Mouse (Mus musculus): Measurements from ENCODE around the gene Ank3. TPM values are rescaled to one million over a fixed set of nuclear protein-coding genes. Genes with fewer than 3 reads are reported as not detected.

Ank3 gene
- polyA plus RNA-seq, 1 experiment from 2014 or later: 21.9 TPM

DNA sequence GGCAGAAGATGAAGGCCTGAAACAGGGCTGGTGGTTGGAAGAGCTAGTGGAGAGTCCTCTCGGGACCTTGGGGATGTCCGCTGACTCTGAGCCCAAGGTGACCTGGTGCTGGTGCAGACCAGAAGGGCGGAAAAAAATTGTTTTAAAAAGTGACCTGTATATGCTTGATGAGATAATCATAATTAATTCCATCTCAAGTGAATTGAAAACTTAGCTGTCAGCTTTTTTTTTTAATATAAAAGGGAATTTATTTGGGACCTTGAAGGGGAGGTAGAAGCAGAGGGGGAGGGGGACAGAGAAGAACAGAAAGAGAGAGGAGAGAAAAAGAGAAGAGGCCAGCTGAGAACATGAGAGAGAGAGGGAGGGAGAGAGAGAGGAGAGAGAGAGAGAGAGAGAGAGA lies 229.2 kb downstream of the Ank3 start:
- no peak overlapping the region for H3K4me3 ChIP-seq (replicated peaks)

GRCm38 (mm10) chr10:69628743-69629142 lies 230.2 kb downstream of the Ank3 start:
- Histone ChIP-seq H3K4me1 (replicated peaks) (no peaks in the 10 kb centered on the region), H3K9me3 (no peaks in the 10 kb centered on the region), H3K27me3 (replicated peaks) (no peaks in the 10 kb centered on the region), H3K4me2 (replicated peaks) (no peak overlapping the region), H3K4me3 (replicated peaks) (no peak overlapping the region), H3K9ac (no peak overlapping the region), H3K27ac (no peak overlapping the region), H3K36me3 (no peaks in the 10 kb centered on the region)
- no peak for ATAC-seq
- 54% methylated on average over 6 of the region's 6 CpGs for WGBS

More for the DNA sequence above, 229.2 kb downstream of the Ank3 start:
- Histone ChIP-seq H3K4me1 (replicated peaks) (no peaks in the 10 kb centered on the region), H3K9me3 (no peaks in the 10 kb centered on the region), H3K36me3 (no peaks in the 10 kb centered on the region), H3K4me2 (replicated peaks) (no peak overlapping the region), H3K27me3 (replicated peaks) (no peaks in the 10 kb centered on the region), H3K27ac (no peak overlapping the region), H3K9ac (no peak overlapping the region)
- WGBS: 83% methylated on average over 3 of the region's 3 CpGs
- ATAC-seq: no peak

DNA sequence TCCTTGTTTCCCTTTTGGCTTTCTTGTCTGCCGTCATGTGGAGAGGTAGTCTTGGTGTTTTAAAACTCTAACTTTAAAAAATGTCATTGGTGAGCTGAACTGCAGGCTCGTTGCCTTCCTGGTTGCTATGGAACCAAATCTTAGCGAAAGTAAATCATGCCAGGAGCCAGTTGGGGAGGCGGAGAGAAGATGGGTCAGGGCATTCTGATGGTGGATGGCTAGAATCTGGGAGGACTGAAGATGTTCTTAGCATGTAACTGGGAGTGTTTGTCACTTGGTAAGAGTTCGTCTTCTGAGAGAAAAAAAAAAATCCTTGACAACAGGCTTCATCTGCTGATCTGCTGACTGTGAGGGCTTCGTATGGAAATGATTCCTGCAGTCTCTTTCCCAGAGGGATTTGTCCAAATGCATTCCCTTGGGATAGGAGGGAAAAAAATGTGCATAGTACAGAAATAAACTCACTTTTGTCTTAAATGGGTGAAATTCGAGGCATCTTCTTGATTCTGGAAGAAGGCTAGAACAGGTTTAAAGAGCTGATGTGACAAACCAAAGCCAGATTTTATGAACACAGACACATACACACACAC lies 232.3 kb downstream of the Ank3 start:
- 45% methylated on average over 7 of the region's 7 CpGs for WGBS
- Histone ChIP-seq H3K9me3 (no peaks in the 10 kb centered on the region), H3K4me1 (replicated peaks) (no peaks in the 10 kb centered on the region), H3K4me3 (replicated peaks) (no peak overlapping the region), H3K27me3 (replicated peaks) (no peaks in the 10 kb centered on the region), H3K9ac (no peak overlapping the region), H3K36me3 (no peaks in the 10 kb centered on the region), H3K4me2 (replicated peaks) (no peak overlapping the region), H3K27ac (no peak overlapping the region)
- ATAC-seq: no peak

GRCm38 (mm10) chr10:69632885-69633284 lies 234.3 kb downstream of the Ank3 start:
- Histone ChIP-seq H3K27ac (no peak overlapping the region), H3K4me3 (replicated peaks) (no peak overlapping the region), H3K36me3 (no peaks in the 10 kb centered on the region), H3K27me3 (replicated peaks) (no peaks in the 10 kb centered on the region), H3K9me3 (no peaks in the 10 kb centered on the region), H3K4me1 (replicated peaks) (no peaks in the 10 kb centered on the region), H3K9ac (no peak overlapping the region), H3K4me2 (replicated peaks) (no peak overlapping the region)
- 83% methylated on average over 8 of the region's 8 CpGs for WGBS
- ATAC-seq: no peak

GRCm38 (mm10) chr10:69634891-69635290 lies 236.3 kb downstream of the Ank3 start:
- no peak overlapping the region for H3K4me3 ChIP-seq (replicated peaks)
- no peaks in the 10 kb centered on the region for H3K9me3 ChIP-seq
- 86% methylated on average over 5 of the region's 5 CpGs for WGBS
- H3K27me3 ChIP-seq (replicated peaks): no peaks in the 10 kb centered on the region
- H3K4me1 ChIP-seq (replicated peaks): no peaks in the 10 kb centered on the region
- no peaks in the 10 kb centered on the region for H3K36me3 ChIP-seq
- H3K4me2 ChIP-seq (replicated peaks): no peak overlapping the region
- no peak for ATAC-seq
- no peak overlapping the region for H3K27ac ChIP-seq
- no peak overlapping the region for H3K9ac ChIP-seq

DNA sequence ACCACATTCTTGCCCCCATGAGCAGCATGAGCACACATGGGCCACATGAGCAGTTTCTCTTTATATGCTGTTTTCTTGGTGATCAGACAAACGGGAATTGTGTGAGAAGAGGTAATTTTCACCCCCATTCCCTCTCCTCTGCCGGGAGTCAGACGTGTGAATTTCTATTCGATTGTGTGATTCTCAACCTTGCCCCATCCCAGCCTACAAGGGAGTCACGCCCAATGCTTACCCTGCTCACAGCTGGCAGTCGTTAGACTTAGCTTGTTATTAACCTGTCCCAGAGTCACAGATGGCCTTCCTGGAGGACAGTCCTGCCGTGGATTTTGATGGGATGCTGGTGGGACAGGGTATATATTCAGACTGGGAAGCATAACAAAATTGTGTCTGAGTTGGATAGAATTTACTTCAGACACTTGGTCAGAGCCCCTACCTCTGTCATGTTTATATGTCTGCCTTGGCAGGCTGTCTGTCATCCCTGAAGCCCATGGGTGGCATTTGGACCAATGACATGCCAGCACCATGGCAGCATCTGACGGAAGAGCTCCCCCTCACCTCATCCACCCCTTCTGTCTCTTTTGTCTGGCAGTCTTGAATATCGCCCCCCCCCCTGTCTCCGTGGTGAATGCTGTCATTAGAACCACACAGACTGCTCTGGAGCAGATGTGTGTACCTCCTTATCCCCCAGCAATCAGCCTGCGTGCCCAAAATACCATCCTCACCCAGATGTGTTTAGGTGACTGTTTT lies 237.5 kb downstream of the Ank3 start:
- no peaks in the 10 kb centered on the region for H3K4me1 ChIP-seq (replicated peaks)
- 49% methylated on average over 11 of the region's 11 CpGs for WGBS

DNA sequence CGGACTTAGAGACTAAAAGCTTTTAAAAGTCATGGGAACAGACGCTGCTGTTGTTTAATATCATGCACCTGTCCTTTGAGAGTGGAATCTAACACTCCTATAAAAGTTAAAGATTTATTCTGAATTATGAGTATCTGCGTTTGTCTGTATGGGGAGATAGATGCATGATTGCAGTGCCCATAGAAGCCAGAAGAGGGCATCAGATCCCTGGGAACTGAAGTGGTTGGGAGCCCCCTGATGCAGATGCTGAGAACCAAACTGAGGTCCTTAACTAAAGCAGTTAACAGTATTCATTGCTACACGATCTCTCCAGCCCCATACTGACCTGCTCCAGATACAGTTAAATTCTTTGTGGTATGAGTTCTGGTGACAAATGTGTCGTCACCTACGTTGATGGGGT lies 240.6 kb downstream of the Ank3 start:
- no peak overlapping the region for H3K4me3 ChIP-seq (replicated peaks)
- no peak for ATAC-seq
- no peak overlapping the region for H3K9ac ChIP-seq
- H3K27ac ChIP-seq: no peak overlapping the region
- no peaks in the 10 kb centered on the region for H3K36me3 ChIP-seq
- 86% methylated on average over 6 of the region's 6 CpGs for WGBS
- H3K4me2 ChIP-seq (replicated peaks): no peak overlapping the region
- H3K9me3 ChIP-seq: no peaks in the 10 kb centered on the region
- no peaks in the 10 kb centered on the region for H3K4me1 ChIP-seq (replicated peaks)
- H3K27me3 ChIP-seq (replicated peaks): no peaks in the 10 kb centered on the region

More for the DNA sequence above, 237.5 kb downstream of the Ank3 start:
- Histone ChIP-seq H3K4me2 (replicated peaks) (no peak overlapping the region), H3K9ac (no peak overlapping the region), H3K4me3 (replicated peaks) (no peak overlapping the region), H3K9me3 (no peaks in the 10 kb centered on the region), H3K27ac (no peak overlapping the region), H3K36me3 (no peaks in the 10 kb centered on the region), H3K27me3 (replicated peaks) (no peaks in the 10 kb centered on the region)
- ATAC-seq: no peak

DNA sequence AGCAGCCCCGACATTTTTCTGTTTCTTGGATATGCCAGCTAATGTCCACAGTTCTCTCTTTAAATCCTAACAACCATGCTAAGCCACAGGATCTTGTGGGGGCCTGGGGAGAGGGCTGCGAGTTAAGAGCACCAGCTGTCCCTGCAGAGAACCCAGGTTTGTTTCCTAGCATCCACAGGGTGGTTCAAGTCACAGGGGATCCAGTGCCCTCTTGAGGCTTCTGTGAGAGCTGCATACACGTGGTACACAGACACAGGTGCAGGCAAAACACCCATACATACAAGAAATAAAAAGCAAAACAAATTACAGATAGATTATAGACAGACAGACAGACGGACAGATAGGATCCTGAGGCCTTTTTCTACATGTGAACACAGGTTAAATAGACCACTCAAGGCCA lies 242.0 kb downstream of the Ank3 start:
- H3K4me3 ChIP-seq (replicated peaks): no peak overlapping the region
- no peaks in the 10 kb centered on the region for H3K27me3 ChIP-seq (replicated peaks)
- no peak for ATAC-seq
- H3K4me2 ChIP-seq (replicated peaks): no peak overlapping the region
- WGBS: 74% methylated on average over 4 of the region's 4 CpGs
- no peaks in the 10 kb centered on the region for H3K4me1 ChIP-seq (replicated peaks)
- no peaks in the 10 kb centered on the region for H3K36me3 ChIP-seq
- no peaks in the 10 kb centered on the region for H3K9me3 ChIP-seq
- no peak overlapping the region for H3K9ac ChIP-seq
- H3K27ac ChIP-seq: no peak overlapping the region

DNA sequence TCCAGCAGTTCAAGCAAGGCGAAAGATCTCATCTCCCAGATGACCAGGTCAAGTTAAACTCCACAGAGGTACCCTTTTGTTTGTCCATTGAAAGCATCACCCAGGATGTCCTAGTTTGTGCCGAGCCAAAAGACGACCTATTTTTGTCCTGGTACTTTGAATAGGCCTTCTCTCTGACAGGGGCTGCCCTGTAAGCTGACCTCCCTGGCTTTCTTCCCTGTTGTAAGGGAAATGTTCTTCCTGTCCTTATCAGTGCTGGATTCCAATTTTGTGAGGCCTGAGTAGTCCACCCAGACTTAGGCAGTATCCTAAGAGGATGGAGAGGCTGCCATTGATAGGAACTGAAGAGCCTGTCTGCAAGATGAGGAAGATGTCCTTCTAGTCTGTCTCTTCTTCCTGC lies 244.9 kb downstream of the Ank3 start:
- H3K36me3 ChIP-seq: no peaks in the 10 kb centered on the region
- H3K27ac ChIP-seq: no peak overlapping the region
- H3K9me3 ChIP-seq: no peaks in the 10 kb centered on the region
- H3K4me2 ChIP-seq (replicated peaks): no peak overlapping the region
- no peak overlapping the region for H3K4me3 ChIP-seq (replicated peaks)
- 66% methylated on average over 3 of the region's 3 CpGs for WGBS
- no peaks in the 10 kb centered on the region for H3K27me3 ChIP-seq (replicated peaks)
- no peak overlapping the region for H3K9ac ChIP-seq
- no peaks in the 10 kb centered on the region for H3K4me1 ChIP-seq (replicated peaks)
- ATAC-seq: no peak

GRCm38 (mm10) chr10:69643986-69644385 lies 245.4 kb downstream of the Ank3 start:
- H3K9me3 ChIP-seq: no peaks in the 10 kb centered on the region
- no peak overlapping the region for H3K4me2 ChIP-seq (replicated peaks)
- H3K27me3 ChIP-seq (replicated peaks): no peaks in the 10 kb centered on the region
- H3K4me3 ChIP-seq (replicated peaks): no peak overlapping the region
- H3K9ac ChIP-seq: no peak overlapping the region
- H3K36me3 ChIP-seq: no peaks in the 10 kb centered on the region
- no peak for ATAC-seq
- no peaks in the 10 kb centered on the region for H3K4me1 ChIP-seq (replicated peaks)
- WGBS: 77% methylated on average over 6 of the region's 6 CpGs
- H3K27ac ChIP-seq: no peak overlapping the region

DNA sequence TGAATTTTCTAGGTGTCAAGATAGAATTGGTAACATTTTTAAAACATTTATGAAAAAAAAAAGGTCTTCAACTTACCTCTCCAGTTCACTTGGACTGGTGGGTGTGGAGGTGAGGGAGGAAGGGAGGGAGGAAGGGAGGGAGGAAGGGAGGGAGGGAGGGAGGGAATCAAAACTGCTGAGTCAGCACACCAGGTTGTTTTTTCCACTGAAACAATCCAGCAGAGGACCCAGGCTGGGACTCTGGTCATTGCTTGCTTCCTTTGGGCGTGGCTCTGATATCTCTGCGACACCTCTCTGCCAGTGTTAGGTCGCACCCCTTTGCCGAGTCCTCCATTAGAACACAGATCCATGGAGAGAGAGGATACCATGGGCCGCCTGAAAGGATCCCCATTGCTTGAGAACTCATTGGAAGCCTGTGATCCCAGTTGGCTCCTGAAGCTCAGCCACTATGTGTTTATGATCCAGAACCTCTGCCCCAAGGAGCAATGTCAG lies 246.8 kb downstream of the Ank3 start:
- Histone ChIP-seq H3K9ac (no peak overlapping the region), H3K36me3 (no peaks in the 10 kb centered on the region), H3K27me3 (replicated peaks) (no peaks in the 10 kb centered on the region), H3K27ac (no peak overlapping the region), H3K9me3 (no peaks in the 10 kb centered on the region), H3K4me3 (replicated peaks) (no peak overlapping the region), H3K4me2 (replicated peaks) (no peak overlapping the region), H3K4me1 (replicated peaks) (no peaks in the 10 kb centered on the region)
- WGBS: 86% methylated on average over 5 of the region's 5 CpGs
- ATAC-seq: no peak

- Histone ChIP-seq H3K27me3 (replicated peaks) (no peaks in the 10 kb centered on the region), H3K4me2 (replicated peaks) (no peak overlapping the region), H3K27ac (no peak overlapping the region), H3K4me3 (replicated peaks) (no peak overlapping the region), H3K36me3 (no peaks in the 10 kb centered on the region), H3K9ac (no peak overlapping the region), H3K9me3 (no peaks in the 10 kb centered on the region), H3K4me1 (replicated peaks) (no peaks in the 10 kb centered on the region)
- no peak for ATAC-seq
- WGBS: 95% methylated on average over 9 of the region's 9 CpGs
Measured at GRCm38 (mm10) chr10:69645929-69646328, 247.4 kb downstream of the Ank3 start.

DNA sequence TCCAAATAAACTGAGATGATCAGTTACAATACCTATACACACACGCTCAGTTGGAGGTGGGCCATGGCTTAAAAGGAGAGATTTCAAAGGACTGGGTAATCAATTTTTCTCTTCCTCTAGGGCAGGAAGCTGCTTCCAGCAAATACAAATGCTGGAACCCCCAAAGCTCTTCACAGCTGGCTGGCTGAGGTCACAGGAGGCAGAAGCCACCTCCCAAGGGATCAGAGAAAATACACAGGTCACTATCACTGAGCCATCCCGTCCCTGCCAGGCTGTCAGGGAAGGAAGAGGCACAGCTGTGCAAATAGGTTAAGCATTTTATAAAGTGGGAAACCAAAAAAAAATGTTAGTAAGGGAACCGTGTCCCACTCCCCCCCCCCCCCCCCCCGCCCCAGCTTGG lies 251.5 kb downstream of the Ank3 start:
- Histone ChIP-seq H3K9ac (no peak overlapping the region), H3K4me1 (replicated peaks) (peaks cover 6% of the 10 kb centered on the region; the same call in 1 of the 2 replicates), H3K4me3 (replicated peaks) (no peak overlapping the region), H3K27me3 (replicated peaks) (no peaks in the 10 kb centered on the region), H3K36me3 (no peaks in the 10 kb centered on the region), H3K9me3 (no peaks in the 10 kb centered on the region), H3K4me2 (replicated peaks) (no peak overlapping the region), H3K27ac (no peak overlapping the region)
- 32% methylated on average over 4 of the region's 4 CpGs for WGBS
- ATAC-seq: no peak

All from intestine, embryonic 15.5 days (tissue).